Mouse (Mus musculus) urinary bladder, adult 18-20 months (tissue): Measurements from ENCODE around the gene Nek6.

Experiments used
- DNase-seq, 2 experiments: peaks; one replicate each; pipeline ENCODE4 v3.0.0; 2022; ENCODE audit warnings: low spot score in 2 of 2, mixed read lengths in 2 of 2

Gene Nek6

GRCm38 (mm10) chr2:38509004-38509719 lies 2.3 kb upstream of the Nek6 start:
- no peak for DNase-seq

- DNase-seq = no peak
Measured at GRCm38 (mm10) chr2:38510120-38510519, 1.3 kb upstream of the Nek6 start.

GRCm38 (mm10) chr2:38512308-38513182 lies 1.1 kb downstream of the Nek6 start:
- peak; percentile 48 to 74 for DNase-seq

- no peak for DNase-seq
Measured at GRCm38 (mm10) chr2:38513183-38513529, 1.7 kb downstream of the Nek6 start.

- no peak for DNase-seq
Measured at GRCm38 (mm10) chr2:38514411-38514810, 3.0 kb downstream of the Nek6 start.

GRCm38 (mm10) chr2:38515446-38515845 lies 4.0 kb downstream of the Nek6 start:
- DNase-seq = no peak

- no peak for DNase-seq
Measured at GRCm38 (mm10) chr2:38516471-38516870, 5.0 kb downstream of the Nek6 start.

GRCm38 (mm10) chr2:38517045-38517444 lies 5.6 kb downstream of the Nek6 start:
- DNase-seq = no peak

GRCm38 (mm10) chr2:38518719-38519118 lies 7.3 kb downstream of the Nek6 start:
- DNase-seq = no peak

GRCm38 (mm10) chr2:38519934-38520333 lies 8.5 kb downstream of the Nek6 start:
- no peak for DNase-seq

- DNase-seq = no peak
Measured at GRCm38 (mm10) chr2:38521618-38522017, 10.2 kb downstream of the Nek6 start.

GRCm38 (mm10) chr2:38522354-38522753 lies 10.9 kb downstream of the Nek6 start:
- no peak for DNase-seq

GRCm38 (mm10) chr2:38523781-38524445 lies 12.5 kb downstream of the Nek6 start:
- DNase-seq = no peak

- no peak for DNase-seq
Measured at GRCm38 (mm10) chr2:38525034-38525433, 13.6 kb downstream of the Nek6 start.

GRCm38 (mm10) chr2:38529582-38530152 lies 18.2 kb downstream of the Nek6 start:
- no peak for DNase-seq

GRCm38 (mm10) chr2:38530955-38531381 lies 19.5 kb downstream of the Nek6 start:
- DNase-seq = no peak

- no peak for DNase-seq
Measured at GRCm38 (mm10) chr2:38533322-38533721, 21.9 kb downstream of the Nek6 start.

GRCm38 (mm10) chr2:38533767-38534166 lies 22.3 kb downstream of the Nek6 start:
- DNase-seq = no peak

- DNase-seq = no peak
Measured at GRCm38 (mm10) chr2:38534241-38534940, 22.9 kb downstream of the Nek6 start.

GRCm38 (mm10) chr2:38535051-38535450 lies 23.6 kb downstream of the Nek6 start:
- no peak for DNase-seq

- no peak for DNase-seq
Measured at GRCm38 (mm10) chr2:38535521-38536220, 24.2 kb downstream of the Nek6 start.
